ENCODE assay signal across 26 mouse cellular contexts in the genomic region with DNA sequence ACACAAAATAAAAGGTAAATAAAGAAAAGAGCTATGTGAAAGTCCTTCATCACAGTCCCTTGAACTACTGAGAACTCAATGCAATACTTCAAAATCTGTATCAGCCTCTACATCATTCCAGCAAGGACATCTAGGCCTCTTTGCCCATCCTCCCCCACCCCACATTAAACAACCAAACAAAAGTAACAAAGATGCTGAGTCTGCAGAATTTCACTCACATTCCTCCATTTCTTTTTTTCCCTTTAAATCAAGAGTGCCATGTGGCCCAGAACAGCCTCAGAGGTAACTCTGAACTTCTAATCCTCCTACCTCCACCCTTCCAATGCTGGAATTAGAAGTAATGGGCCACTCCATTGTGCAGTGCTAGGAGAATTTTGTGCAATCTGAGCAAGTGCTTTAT. TPM values are rescaled to one million over a fixed set of nuclear protein-coding genes. Genes with fewer than 3 reads are reported as not detected.
DNase-seq lines count a peak whose midpoint lies in the region; ATAC-seq and TF ChIP-seq lines count a peak whose summit lies in the region.
"Had no signal": no experiment of that assay in that cellular context is flagged by ENCODE, and none has a peak within 500 bp of the region (broad histone marks: within the 10 kb centered on the region; RNA-seq: fewer than 3 reads in every experiment).

No protein-coding gene starts in this region.

- no peak for TF ChIP-seq CTCF in intestine, postnatal 0 days (IDR thresholded peaks at IDR 0.05; ENCODE audit: low read depth)
- TF ChIP-seq CTCF in small intestine, adult 2 months (IDR thresholded peaks at IDR 0.05; ENCODE audit: extremely low read depth, insufficient read length, insufficient replicate concordance, low read depth, low read length), result no peak

- no peak for TF ChIP-seq POLR2A in small intestine, adult 2 months (IDR thresholded peaks at IDR 0.05; ENCODE audit: low read depth, low read length)

- no peaks in the 10 kb centered on the region for H3K9me3 ChIP-seq in intestine, postnatal 0 days (ENCODE audit: control insufficient read depth)
- no peaks in the 10 kb centered on the region for H3K9me3 ChIP-seq in intestine, embryonic 15.5 days
- no peaks in the 10 kb centered on the region for H3K9me3 ChIP-seq in liver, embryonic 12.5 days (replicated peaks)
- no peaks in the 10 kb centered on the region for H3K9me3 ChIP-seq in liver, embryonic 13.5 days (replicated peaks)
- no peaks in the 10 kb centered on the region for H3K9me3 ChIP-seq in hindbrain, embryonic 16.5 days (ENCODE audit: control insufficient read depth, low read length)
- H3K9me3 ChIP-seq: embryonic facial prominence, embryonic 12.5 days; limb, embryonic 15.5 days; midbrain, embryonic 13.5 days; neural tube, embryonic 13.5 days; stomach, embryonic 15.5 days had no signal

- H3K27ac ChIP-seq in intestine, postnatal 0 days (ENCODE audit: low read depth, low read length), result 0 out of 2 replicates have a peak overlapping the region, but pooled peaks have one; percentile 35
- H3K27ac ChIP-seq in intestine, embryonic 15.5 days, result no peak overlapping the region
- H3K27ac ChIP-seq in liver, embryonic 12.5 days, result peak overlapping the region; percentile 63; the same call in 1 of the 2 replicates
- 0 out of 2 replicates have a peak overlapping the region, but pooled peaks have one; percentile 55 for H3K27ac ChIP-seq in liver, embryonic 13.5 days
- 0 out of 2 replicates have a peak overlapping the region, but pooled peaks have one; percentile 2 for H3K27ac ChIP-seq in small intestine, adult 2 months (ENCODE audit: insufficient read depth, low read depth, low read length)
- no peak overlapping the region for H3K27ac ChIP-seq in hindbrain, embryonic 16.5 days (ENCODE audit: low read depth, low read length)
- H3K27ac ChIP-seq: embryonic facial prominence, embryonic 12.5 days; hindbrain, embryonic 14.5 days; limb, embryonic 15.5 days; macrophage; midbrain, embryonic 13.5 days; neural tube, embryonic 13.5 days; stomach, embryonic 15.5 days had no signal

- no peak overlapping the region for H3K4me3 ChIP-seq in intestine, postnatal 0 days (ENCODE audit: low read depth, low read length)
- H3K4me3 ChIP-seq in intestine, embryonic 15.5 days (replicated peaks), result no peak overlapping the region
- H3K4me3 ChIP-seq in liver, embryonic 12.5 days, result no peak overlapping the region
- no peak overlapping the region for H3K4me3 ChIP-seq in liver, embryonic 13.5 days (replicated peaks)
- H3K4me3 ChIP-seq in small intestine, adult 2 months (ENCODE audit: low read depth, low read length), result no peak overlapping the region
- H3K4me3 ChIP-seq in hindbrain, embryonic 16.5 days (ENCODE audit: low read length), result no peak overlapping the region
- H3K4me3 ChIP-seq: embryonic facial prominence, embryonic 12.5 days; limb, embryonic 15.5 days; midbrain, embryonic 13.5 days; neural tube, embryonic 13.5 days; stomach, embryonic 15.5 days had no signal

- H3K27me3 ChIP-seq in intestine, postnatal 0 days (replicated peaks; ENCODE audit: control insufficient read depth, insufficient read depth, low read length), result no peaks in the 10 kb centered on the region
- H3K27me3 ChIP-seq in intestine, embryonic 15.5 days (replicated peaks), result no peaks in the 10 kb centered on the region
- no peaks in the 10 kb centered on the region for H3K27me3 ChIP-seq in liver, embryonic 12.5 days (replicated peaks)
- no peaks in the 10 kb centered on the region for H3K27me3 ChIP-seq in liver, embryonic 13.5 days
- no peaks in the 10 kb centered on the region for H3K27me3 ChIP-seq in small intestine, adult 2 months (ENCODE audit: control insufficient read depth, insufficient read depth, low read length)
- H3K27me3 ChIP-seq in hindbrain, embryonic 16.5 days (replicated peaks; ENCODE audit: control insufficient read depth, insufficient read depth, low read length), result no peaks in the 10 kb centered on the region
- H3K27me3 ChIP-seq: embryonic facial prominence, embryonic 12.5 days; limb, embryonic 15.5 days; midbrain, embryonic 13.5 days; neural tube, embryonic 13.5 days; stomach, embryonic 15.5 days had no signal

- ATAC-seq in intestine, postnatal 0 days, result no peak
- no peak for ATAC-seq in intestine, embryonic 15.5 days
- no peak for ATAC-seq in liver, embryonic 12.5 days
- ATAC-seq in liver, embryonic 13.5 days (ENCODE audit: low read depth), result no peak
- no peak for ATAC-seq in hindbrain, embryonic 16.5 days
- ATAC-seq: forebrain, embryonic 14.5 days; midbrain, embryonic 13.5 days had no signal

- no peak for DNase-seq in liver
- no peak for DNase-seq in liver, embryonic 13.5 days
- DNase-seq in adrenal gland, adult 18-20 months (ENCODE audit: low spot score in 2 of 2), result no peak
- DNase-seq: cerebellum, adult 11 months; cerebellum, adult 9-10 months; cerebellum, postnatal 36 days; embryo, embryonic 11 days; gastrocnemius, postnatal 36 days; left cerebral cortex, postnatal 4 days had no signal

- peaks cover 13% of the 10 kb centered on the region for H3K36me3 ChIP-seq in intestine, postnatal 0 days (ENCODE audit: control insufficient read depth, insufficient read depth)
- peaks cover 5% of the 10 kb centered on the region for H3K36me3 ChIP-seq in intestine, embryonic 15.5 days
- peaks cover 85% of the 10 kb centered on the region for H3K36me3 ChIP-seq in liver, embryonic 12.5 days
- H3K36me3 ChIP-seq in liver, embryonic 13.5 days, result peaks cover 79% of the 10 kb centered on the region
- H3K36me3 ChIP-seq in small intestine, adult 2 months (ENCODE audit: control insufficient read depth, insufficient read depth, low read length), result peaks cover 25% of the 10 kb centered on the region
- peaks cover 4% of the 10 kb centered on the region; the same call in 1 of the 2 replicates for H3K36me3 ChIP-seq in hindbrain, embryonic 16.5 days (ENCODE audit: control insufficient read depth, insufficient read depth, low read length)

- peaks cover 5% of the 10 kb centered on the region; the same call in 1 of the 2 replicates for H3K4me1 ChIP-seq in intestine, postnatal 0 days (replicated peaks; ENCODE audit: control insufficient read depth, insufficient read depth, low read length)
- H3K4me1 ChIP-seq in intestine, embryonic 15.5 days (replicated peaks), result 0 out of 2 replicates have a peak, but pooled peaks cover 8% of the 10 kb centered on the region
- peaks cover 72% of the 10 kb centered on the region for H3K4me1 ChIP-seq in liver, embryonic 12.5 days
- peaks cover 84% of the 10 kb centered on the region for H3K4me1 ChIP-seq in liver, embryonic 13.5 days (replicated peaks)
- peaks cover 17% of the 10 kb centered on the region; the same call in 1 of the 2 replicates for H3K4me1 ChIP-seq in small intestine, adult 2 months (ENCODE audit: control insufficient read depth, insufficient read depth, insufficient read length, low read length)
- H3K4me1 ChIP-seq in hindbrain, embryonic 16.5 days (ENCODE audit: control insufficient read depth, insufficient read depth, low read depth, low read length), result peaks cover 17% of the 10 kb centered on the region

- no peak overlapping the region for H3K9ac ChIP-seq in intestine, postnatal 0 days (ENCODE audit: low read depth, low read length)
- H3K9ac ChIP-seq in intestine, embryonic 15.5 days, result no peak overlapping the region
- H3K9ac ChIP-seq in liver, embryonic 12.5 days, result no peak overlapping the region
- H3K9ac ChIP-seq in liver, embryonic 13.5 days, result no peak overlapping the region
- H3K9ac ChIP-seq in hindbrain, embryonic 16.5 days (ENCODE audit: low read depth, low read length), result no peak overlapping the region
- H3K9ac ChIP-seq: embryonic facial prominence, embryonic 12.5 days; hindbrain, embryonic 14.5 days; limb, embryonic 15.5 days; midbrain, embryonic 13.5 days; neural tube, embryonic 13.5 days; stomach, embryonic 15.5 days had no signal

- H3K4me2 ChIP-seq in intestine, postnatal 0 days (replicated peaks; ENCODE audit: low read depth), result no peak overlapping the region
- H3K4me2 ChIP-seq in intestine, embryonic 15.5 days (replicated peaks), result no peak overlapping the region
- H3K4me2 ChIP-seq in liver, embryonic 12.5 days, result no peak overlapping the region
- H3K4me2 ChIP-seq in liver, embryonic 13.5 days, result no peak overlapping the region
- no peak overlapping the region for H3K4me2 ChIP-seq in hindbrain, embryonic 16.5 days (ENCODE audit: low read length)
- H3K4me2 ChIP-seq: embryonic facial prominence, embryonic 12.5 days; heart, embryonic 11.5 days; hindbrain, embryonic 14.5 days; limb, embryonic 15.5 days; midbrain, embryonic 13.5 days; neural tube, embryonic 13.5 days; stomach, embryonic 15.5 days had no signal

RNA-seq across cellular contexts. Expression of a gene that starts 13.3 kb away (rescaled TPM):
- polyA plus RNA-seq in intestine, postnatal 0 days (2015; fragmentation: Nextera tagmentation; extraction: Ambion mirVana), result 38.3 and 44.9 TPM in 2 replicates
- 70.6 and 86.5 TPM in 2 replicates for polyA plus RNA-seq in intestine, embryonic 15.5 days (2015; fragmentation: Nextera tagmentation; extraction: Ambion mirVana)
- 53.1 TPM in 2 replicates for polyA plus RNA-seq in liver, embryonic 12.5 days (2016; fragmentation: Nextera tagmentation; extraction: Ambion mirVana)
- 40.3 and 48.5 TPM in 2 replicates for polyA plus RNA-seq in liver, embryonic 13.5 days (2015; fragmentation: Nextera tagmentation; extraction: Ambion mirVana)
- polyA plus RNA-seq in small intestine, adult 2 months (2012; rRNA removed), result 7.0 and 14.5 TPM in 2 replicates
- total RNA-seq in adrenal gland, adult 18-20 months (2021), result 10 to 100 TPM; 55.7 to 60.1 TPM
- 92.7 and 102 TPM in 2 replicates for polyA plus RNA-seq in hindbrain, embryonic 16.5 days (2015; fragmentation: Nextera tagmentation; extraction: Ambion mirVana)

RNA-seq across cellular contexts. Expression of a gene that starts 54.5 kb away (rescaled TPM):
- 0.24 and 0.29 TPM in 2 replicates for polyA plus RNA-seq in intestine, postnatal 0 days (2015; fragmentation: Nextera tagmentation; extraction: Ambion mirVana)
- 0.28 and 0.34 TPM in 2 replicates for polyA plus RNA-seq in intestine, embryonic 15.5 days (2015; fragmentation: Nextera tagmentation; extraction: Ambion mirVana)
- polyA plus RNA-seq in liver, embryonic 12.5 days (2016; fragmentation: Nextera tagmentation; extraction: Ambion mirVana), result 0.24 and 0.39 TPM in 2 replicates
- polyA plus RNA-seq in liver, embryonic 13.5 days (2015; fragmentation: Nextera tagmentation; extraction: Ambion mirVana), result 0.05 TPM in 2 replicates
- polyA plus RNA-seq in small intestine, adult 2 months (2012; rRNA removed), result 0.28 and 0.60 TPM in 2 replicates
- total RNA-seq in adrenal gland, adult 18-20 months (2021), result under 1 TPM; 0.70 to 0.99 TPM
- polyA plus RNA-seq in hindbrain, embryonic 16.5 days (2015; fragmentation: Nextera tagmentation; extraction: Ambion mirVana), result 0.86 and 1.4 TPM in 2 replicates
- total RNA-seq: gastrocnemius, postnatal 36 days; hematopoietic stem cell, adult 5-6 weeks; megakaryocyte-erythroid progenitor cell, adult 5-6 weeks had no signal
- polyA plus RNA-seq: inflammation-experienced regulatory T-cells, adult 6 months had no signal

Comparison
In these comparisons a context has a peak if more than half of its experiments do, and no peak if none do; other contexts are left out.
1. H3K27ac ChIP-seq: peak in intestine, postnatal 0 days (single experiment), liver, embryonic 12.5 days (single experiment), liver, embryonic 13.5 days (single experiment) and small intestine, adult 2 months (single experiment); none in intestine, embryonic 15.5 days (single experiment) and hindbrain, embryonic 16.5 days (single experiment).